Mouse (Mus musculus): ENCODE measurements around the gene Dnajc28.
A peak's percentile ranks its signal among the peaks of the same experiment; 100 is the strongest.

The Dnajc28 gene

DNA sequence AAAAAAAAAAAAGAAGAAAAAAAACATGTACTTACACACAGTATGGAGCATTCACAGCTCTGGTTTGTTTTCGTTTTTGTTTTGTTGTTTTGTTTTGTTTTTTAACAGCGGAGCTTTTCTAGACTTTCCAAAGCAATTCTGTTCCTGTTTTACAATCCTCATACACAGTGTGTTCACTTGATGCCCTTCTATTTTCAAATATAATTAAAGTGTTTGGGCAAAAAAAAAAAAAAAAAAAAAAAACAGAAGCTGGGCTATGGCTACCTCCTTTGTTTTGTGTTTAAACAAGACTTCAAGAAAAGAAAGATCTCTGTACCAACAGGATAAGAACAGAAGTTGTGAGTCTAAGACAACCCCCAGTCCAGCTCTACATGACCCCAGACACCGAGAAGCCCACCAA lies 30.1 kb downstream of the Dnajc28 start:
- no peak for DNase-seq (ENCODE audit: low read depth, low spot score)

DNA sequence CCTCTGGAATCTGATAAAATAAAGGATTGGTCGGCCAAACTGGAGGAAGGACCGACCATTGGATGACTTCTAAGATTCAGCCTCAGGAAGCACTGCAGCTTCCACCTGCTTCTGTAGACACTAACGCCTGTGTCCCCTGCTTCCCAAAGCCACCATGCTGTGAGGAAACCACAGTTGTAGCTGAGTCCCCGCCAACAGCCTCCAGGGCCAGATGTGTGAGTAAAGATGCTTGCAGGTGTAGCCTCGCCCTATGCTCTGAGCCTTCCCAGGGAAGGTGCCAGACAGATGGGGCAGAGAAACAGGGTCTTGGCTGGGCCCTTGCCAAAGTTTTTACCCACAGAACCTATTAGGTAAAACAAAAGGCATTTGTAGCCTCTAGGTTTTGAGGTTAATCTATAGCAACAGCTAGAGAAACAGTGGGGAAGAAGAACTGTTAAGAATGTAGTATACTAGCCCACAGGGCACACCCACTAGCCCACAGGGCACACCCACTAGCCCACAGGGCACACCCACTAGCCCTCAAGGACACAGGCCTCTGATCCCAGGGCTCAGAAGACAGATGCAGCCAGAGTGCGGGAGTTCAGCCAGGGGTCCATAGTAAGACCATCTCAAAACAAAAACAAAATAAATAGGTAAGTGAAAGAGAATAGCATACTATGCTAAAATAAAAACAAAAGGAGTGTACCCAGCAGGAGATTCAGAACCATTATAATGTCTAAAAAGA lies 30.9 kb downstream of the Dnajc28 start:
- peak; percentile 65 for DNase-seq (ENCODE audit: low read depth, low spot score)

DNA sequence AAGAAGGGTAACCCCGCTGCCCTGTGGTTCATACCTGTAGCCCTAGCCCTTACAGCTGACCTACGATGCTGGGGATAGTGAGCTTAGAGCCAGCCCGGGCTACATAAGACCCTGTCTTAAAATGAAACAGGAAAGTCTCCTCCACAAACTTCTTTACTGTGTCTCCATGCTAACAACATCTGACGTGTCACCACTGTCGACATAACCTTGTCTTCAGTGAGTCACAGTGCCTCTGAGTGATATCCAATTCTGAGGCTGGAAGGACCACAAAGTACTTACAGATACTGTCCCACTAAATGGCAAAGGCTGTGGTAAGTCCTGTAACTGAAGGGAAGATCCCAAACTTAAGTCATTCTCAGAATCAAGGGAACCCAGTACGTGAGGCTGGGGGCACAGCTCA lies 32.6 kb downstream of the Dnajc28 start:
- DNase-seq (ENCODE audit: low read depth, low spot score): no peak

DNA sequence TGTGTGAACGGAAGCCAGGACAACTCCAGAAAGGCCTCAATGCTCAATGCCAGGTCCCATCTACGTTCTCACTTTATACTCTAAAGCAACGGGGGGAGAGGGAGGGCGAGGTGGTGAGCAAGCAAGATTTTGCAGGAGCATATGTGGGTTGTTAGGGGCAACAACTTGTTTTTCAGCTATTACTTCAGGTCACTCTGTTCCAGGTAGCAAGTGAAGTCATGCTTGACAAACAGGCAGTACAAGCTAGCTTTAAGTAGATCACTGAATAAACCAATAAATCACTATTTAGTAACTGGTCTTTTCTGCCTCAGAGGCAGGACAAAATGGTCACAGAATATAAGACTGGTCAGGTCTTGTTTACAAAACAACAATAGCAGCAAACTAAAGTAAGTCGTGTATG lies 33.2 kb downstream of the Dnajc28 start:
- DNase-seq (ENCODE audit: low read depth, low spot score): no peak

DNA sequence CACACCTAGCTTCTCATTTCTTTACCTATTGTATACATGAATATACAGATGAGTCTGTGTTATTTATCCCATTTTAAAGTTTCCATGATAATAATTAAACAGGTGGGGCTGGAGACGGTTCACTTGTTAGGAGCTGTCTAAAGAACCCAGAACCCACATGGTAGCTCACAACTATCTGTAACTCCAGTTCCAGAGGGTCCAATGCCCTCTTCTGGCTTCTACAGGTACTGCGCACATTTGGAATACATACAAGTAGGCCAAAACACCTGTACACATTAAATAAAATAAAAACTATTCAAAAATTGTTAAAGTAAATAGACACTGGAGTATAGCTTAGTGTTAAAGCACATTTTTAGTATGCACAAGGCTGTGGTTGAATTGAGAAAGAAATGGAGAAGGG lies 36.5 kb downstream of the Dnajc28 start:
- DNase-seq (ENCODE audit: low read depth, low spot score): peak; percentile 63

DNA sequence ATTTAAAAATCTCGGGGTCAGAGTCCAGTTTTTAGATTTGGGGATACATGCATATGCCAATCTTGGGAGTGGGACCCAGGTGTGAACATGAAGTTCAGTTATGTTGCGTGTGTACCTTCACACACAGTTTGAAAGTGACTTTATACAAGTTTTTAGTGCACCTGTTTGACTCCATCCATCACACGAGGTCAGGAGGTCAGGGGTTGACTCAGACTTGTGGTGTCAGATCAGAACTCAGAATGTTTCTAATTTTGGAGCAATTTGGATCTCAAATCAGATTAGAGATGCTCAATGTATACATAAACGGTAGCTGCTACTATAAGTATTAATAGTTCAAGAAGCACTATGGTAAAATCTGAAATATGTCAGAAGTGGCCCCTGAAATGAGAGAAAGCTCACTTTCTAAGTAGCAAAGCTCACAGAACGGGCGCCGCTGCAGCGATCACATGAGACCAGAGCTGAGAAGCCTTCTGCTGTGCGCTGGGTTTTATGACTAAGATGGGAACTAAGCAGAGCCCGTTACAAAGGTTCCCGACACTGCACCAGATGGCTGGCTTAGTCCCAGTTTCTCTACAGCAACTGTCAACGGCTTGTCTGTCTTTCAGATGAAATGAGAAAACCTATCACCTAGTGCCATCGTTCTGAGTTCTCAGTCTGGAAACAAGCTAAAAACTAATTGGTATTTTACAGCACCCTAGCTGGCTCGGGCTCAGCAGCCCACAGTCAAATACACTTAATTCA lies 39.7 kb downstream of the Dnajc28 start:
- DNase-seq (ENCODE audit: low read depth, low spot score): no peak

DNA sequence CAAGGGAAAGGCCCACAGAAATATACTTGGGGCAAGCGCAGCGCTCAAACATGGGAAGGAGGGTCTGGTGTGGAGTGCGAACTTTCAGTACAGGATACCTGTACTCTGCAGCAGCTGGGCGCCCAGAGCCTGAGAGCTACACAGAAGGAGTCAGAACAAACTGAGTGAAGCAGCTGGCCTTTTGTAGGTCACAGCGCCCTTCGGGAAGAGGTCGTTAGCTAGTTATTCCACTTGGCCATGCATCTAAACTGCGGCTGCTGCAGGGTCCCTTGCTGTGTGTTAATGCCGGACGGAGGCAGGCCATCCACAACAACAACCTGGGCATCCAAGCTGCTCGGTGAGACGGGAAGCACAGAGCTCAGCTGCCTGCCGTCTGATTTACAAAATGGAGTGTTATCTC lies 43.7 kb downstream of the Dnajc28 start:
- no peak for DNase-seq (ENCODE audit: low read depth, low spot score)

DNA sequence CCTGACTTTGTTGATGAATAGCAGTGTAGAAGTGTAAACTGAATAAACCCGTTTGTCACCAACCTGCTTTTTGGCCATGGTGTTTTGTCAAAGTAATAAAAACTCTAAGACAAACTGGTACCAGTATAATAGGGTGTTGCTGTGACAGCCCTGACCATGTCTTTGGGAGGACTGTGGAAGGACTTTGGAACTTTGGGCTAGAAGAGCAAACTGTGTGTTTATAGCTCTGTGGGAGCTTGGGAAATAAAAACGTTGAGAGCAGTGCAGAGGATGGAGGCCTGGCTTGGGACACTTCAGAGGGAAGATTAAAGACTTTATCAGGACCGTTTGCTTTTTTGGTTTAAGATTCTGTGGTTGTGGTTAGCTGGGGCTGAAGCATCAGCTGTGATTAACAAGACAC lies 47.7 kb downstream of the Dnajc28 start:
- no peak for DNase-seq (ENCODE audit: low read depth, low spot score)

DNA sequence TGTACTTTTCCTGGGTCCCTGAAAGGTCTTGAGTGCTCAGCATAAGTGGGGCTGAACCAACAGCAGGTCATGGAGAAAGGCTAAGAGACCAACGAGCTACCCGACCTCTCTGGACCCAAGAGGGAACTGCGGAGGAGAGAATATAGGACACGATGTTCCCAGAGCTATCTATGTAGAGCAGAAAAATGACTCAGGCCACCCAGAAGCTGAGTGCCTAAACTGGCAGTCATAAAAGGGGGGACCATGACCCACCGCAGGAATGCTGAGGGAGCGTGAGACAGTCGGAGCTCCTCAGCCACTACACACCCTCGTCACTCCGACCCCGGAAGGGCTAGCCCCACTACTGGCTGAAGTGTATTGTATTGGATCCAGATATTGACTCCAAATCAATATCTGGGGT lies 49.9 kb downstream of the Dnajc28 start:
- no peak for DNase-seq (ENCODE audit: low read depth, low spot score)

DNA sequence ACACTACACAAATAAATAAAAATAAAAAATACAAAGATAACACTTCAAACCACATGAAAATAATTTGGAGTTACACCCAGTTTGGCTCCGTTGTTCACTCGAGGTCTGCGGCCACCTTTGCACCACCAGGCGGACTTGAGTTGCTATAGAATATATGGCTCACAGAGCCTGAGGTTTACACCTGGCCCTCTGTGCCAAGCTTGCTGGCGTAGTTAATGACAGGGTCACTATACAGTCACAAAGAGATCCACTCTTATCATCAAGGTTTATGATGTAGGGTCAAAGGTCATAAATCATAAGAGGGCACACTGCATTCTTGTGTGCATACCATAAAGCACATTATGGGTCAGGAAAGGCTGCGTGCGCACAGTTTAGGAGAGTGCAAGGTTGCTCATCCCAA lies 52.8 kb downstream of the Dnajc28 start:
- DNase-seq (ENCODE audit: low read depth, low spot score): no peak

DNA sequence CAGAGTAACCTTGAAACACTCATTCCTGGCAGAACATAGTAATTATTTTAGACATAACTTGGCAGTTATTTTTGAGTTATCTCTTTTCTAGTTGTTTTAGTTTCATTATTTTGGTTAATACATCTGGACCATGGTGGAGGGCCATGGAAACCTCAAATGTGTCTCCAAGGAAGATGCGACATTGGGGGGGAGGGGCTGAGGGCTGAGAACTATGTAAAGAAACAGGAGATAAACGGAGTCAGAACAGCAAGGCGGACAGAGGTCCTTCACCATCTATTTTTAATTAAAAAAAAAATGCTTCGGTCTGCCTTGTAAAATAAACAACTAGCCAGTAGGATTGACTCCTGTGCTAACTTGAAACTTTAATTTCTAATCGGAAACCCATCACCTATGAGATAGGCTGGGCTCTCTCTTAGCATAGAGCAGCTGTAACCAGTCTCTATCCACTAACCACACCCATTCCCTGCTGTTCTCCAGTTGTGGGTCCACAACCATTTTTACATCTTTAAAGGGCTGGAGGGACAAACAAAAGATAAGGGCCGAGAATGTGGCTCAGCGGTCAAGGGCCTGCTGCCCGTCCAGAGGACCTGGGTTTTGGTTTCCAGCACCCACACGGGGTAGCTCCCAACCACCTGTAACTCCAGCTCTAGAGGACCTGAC lies 53.4 kb downstream of the Dnajc28 start:
- DNase-seq (ENCODE audit: low read depth, low spot score): peak; percentile 58

DNA sequence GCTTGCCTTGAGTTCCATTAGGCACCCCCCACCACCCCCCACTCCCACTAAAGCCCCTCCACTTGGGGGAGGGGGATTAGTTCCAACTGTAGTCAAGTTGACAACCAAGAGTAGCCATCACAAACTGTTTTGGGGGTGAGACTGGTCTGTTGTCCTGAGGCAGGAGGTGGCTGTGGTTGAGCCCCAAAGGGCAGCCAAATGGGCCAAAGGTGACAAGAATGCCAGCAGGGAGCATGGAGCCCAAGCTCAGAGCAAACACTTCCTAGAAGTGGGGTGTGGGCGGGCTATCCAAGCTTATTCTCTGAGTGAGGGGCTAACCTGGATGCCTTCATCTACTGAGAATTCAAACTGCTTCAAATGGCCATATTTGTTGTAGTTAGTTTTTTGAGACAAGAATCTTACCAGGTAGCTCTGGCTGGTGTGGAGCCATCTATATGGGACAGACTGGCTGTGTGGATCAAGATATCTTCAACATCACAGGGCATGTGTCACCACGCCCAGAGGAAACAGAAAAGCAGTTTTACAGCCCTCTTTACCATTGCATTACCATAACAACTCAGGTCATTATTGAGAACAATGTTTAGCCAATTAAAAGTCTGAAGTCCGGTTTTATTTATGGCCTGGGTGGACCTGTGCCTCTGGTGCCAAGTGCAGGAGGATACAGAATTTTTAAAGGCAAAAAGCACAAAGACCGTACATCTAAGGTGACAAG lies 54.1 kb downstream of the Dnajc28 start:
- DNase-seq (ENCODE audit: low read depth, low spot score): peak; percentile 85
